Mouse (Mus musculus) layer of hippocampus, adult 6 months (tissue): ENCODE data around the gene Ggt7. TPM values are rescaled to one million over a fixed set of nuclear protein-coding genes. Genes with fewer than 3 reads are reported as not detected.

Source experiments
- long read RNA-seq, 2 experiments: library from polyadenylated mRNA; unstranded; transcript quantifications; one replicate each; pipeline ENCODE4 v2.0.0; 2019 to 2020
- polyA plus RNA-seq: library from polyadenylated mRNA; unstranded; fragments of <200 nt; fragmentation: Nextera tagmentation; gene quantifications from 2 replicates; pipeline ENCODE4 v1.2.3, GENCODE M21; 2021

Ggt7 gene
- 69.8 and 70.5 TPM in 2 replicates for polyA plus RNA-seq
- long read RNA-seq, experiment 1, transcript Ggt7-201 (15 exons, 2,614 nt), result major isoform, 122 of 156 reads
- long read RNA-seq, experiment 1, partial matches to known transcripts, result 22 of 156 reads
- long read RNA-seq, experiment 1, other reads (novel, unspliced or antisense), result 12 of 156 reads
- long read RNA-seq, experiment 2, transcript Ggt7-201 (15 exons, 2,614 nt), result major isoform, 947 of 1,098 reads
- long read RNA-seq, experiment 2, partial matches to known transcripts, result 43 of 1,098 reads
- long read RNA-seq, experiment 2, other reads (novel, unspliced or antisense), result 108 of 1,098 reads

DNA sequence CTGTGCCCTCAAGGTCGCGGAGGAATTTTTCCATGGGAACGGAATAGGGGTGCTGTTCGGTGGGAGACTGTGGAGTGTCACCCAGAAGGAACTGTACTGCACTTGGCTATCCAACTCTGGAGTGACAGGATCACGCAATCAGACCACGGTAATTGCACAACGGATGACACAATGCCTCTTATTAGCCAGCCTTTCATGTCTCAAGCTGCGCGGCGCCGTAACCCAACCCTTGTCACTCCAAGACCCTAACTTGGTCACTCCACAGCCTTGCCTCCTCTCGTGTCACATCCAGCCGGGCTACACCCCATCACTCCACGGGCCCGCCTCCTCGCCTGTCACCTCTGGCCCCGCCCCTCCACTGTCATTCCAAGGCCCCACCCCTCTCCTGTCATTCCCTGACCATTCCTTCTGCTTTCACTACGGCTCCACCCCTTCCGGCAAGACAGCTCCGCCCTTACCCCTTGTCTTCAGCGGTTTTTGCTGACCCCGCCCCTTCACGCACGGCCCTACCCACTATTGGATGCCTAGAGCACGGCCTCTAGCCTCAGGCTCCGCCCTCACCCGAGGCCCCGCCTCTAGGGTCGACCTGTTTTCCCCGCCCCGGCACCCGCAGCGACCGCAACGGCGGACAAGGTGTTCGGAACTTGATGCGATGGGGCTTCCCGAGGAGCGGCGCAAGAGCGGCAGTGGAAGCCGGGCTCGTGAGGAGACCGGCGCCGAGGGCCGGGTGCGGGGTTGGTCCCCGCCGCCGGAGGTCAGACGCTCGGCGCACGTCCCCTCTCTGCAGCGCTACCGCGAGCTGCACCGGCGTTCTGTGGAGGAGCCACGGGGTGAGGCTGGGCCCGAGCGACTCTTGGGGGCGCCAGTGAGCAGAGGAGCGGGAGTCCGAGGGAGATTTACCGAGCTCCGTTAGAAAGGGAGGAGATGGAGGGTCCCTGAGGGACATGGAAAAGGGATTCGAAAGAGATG, at the start of gene Ggt7, which contains the start of gene Acss2:
Ggt7 (minus strand) TSS at position 783 of the 969 bp plus-strand sequence.
Acss2 (plus strand) TSS at position 494 of the 969 bp plus-strand sequence.

DNA sequence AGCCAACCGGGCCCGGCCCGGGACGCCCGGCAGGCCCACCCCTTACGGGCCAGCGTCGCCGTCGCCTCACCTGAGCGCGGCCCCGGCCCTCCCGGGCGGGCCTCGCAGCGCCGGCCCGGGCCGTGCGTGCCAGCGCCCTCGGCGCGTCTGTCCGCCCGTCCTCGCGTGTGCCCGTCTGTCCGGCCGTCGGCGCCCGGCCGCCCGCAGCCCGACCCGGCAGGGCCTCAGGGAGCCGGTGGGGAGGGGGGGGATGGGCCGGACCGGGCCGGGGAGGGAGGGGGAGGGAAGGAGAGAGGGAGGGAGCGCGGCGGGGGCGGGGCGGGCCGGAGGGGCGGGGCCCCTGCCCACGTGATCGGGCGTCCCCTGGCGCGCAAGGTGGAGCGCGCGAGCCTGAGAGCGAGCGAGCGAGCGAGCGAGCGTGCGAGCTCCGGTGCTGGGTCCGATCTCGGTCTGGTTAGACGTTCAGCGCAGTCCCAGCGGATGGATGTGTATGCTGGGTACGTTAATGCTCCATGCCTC, 44.4 kb downstream of the Ggt7 start, which contains the start of gene Ncoa6:
Ncoa6 (minus strand) TSS at position 325 of the 519 bp plus-strand sequence.

Other genes with a start within 250 kb of the Ggt7 start
- gene Map1lc3a, start 241.9 kb downstream of the Ggt7 start, polyA plus RNA-seq, result 789 and 886 TPM in 2 replicates
- 12.1 and 12.5 TPM in 2 replicates for gene Pigu, start 160.8 kb downstream of the Ggt7 start, polyA plus RNA-seq
- gene Trp53inp2, start 137.2 kb downstream of the Ggt7 start, polyA plus RNA-seq, result 114 and 153 TPM in 2 replicates
- 6.0 and 6.3 TPM in 2 replicates for gene Ncoa6, start 44.3 kb downstream of the Ggt7 start, polyA plus RNA-seq
- 33.6 and 34.2 TPM in 2 replicates for gene Acss2, start 289 bp downstream of the Ggt7 start, polyA plus RNA-seq
- 13.4 and 16.8 TPM in 2 replicates for gene Gss, start 74.6 kb upstream of the Ggt7 start, polyA plus RNA-seq
- 0.83 and 1.4 TPM in 2 replicates for gene Myh7b, start 93.0 kb upstream of the Ggt7 start, polyA plus RNA-seq
- gene Trpc4ap, start 174.1 kb upstream of the Ggt7 start, polyA plus RNA-seq, result 69.8 and 77.9 TPM in 2 replicates
- 25.6 and 26.2 TPM in 2 replicates for gene Edem2, start 211.2 kb upstream of the Ggt7 start, polyA plus RNA-seq
- not detected in 2 replicates for gene Gm17581, start 217.6 kb upstream of the Ggt7 start, polyA plus RNA-seq
- 0.56 and 0.78 TPM in 2 replicates for gene Procr, start 232.9 kb upstream of the Ggt7 start, polyA plus RNA-seq